Comparison of ENCODE assay signal across 20 mouse cellular contexts in the genomic region with DNA sequence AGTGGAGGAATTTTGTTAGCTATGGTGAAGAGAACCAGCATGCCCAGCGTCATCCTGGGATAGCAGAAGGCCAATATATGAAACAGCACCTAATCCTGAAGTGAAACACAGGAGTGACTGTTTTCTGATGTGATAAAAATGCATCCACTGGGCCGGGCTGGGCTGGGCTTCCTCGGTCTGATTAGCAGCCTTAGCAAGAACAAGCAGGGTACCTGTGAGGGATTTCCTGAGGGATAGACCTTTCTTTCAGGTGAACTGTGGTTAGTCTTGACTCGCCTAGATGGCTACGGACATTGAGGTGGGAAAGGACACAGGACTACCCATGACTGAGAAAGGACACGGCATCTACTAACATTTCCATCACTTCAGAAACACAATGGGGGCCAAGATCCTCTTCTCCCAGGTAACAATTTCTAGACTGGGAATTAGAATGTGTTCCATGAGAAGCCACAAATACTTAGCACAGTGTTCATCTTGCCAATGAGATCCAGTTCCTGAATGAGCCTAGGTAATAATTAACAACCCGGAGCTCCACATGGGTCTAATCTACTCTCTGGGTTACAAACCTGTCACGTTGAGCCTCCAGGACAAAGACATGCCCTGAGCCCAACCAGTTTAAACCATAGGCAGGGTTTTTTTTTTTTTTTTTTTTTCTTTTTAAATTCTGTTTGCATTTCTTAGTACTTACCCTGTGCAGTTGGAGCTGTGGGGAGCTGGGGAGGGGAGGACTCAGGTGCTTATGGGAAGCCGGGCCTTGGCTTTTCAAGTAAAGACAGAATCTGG. TPM values are rescaled to one million over a fixed set of nuclear protein-coding genes. Genes with fewer than 3 reads are reported as not detected.
DNase-seq lines count a peak whose midpoint lies in the region; ATAC-seq and TF ChIP-seq lines count a peak whose summit lies in the region.
"Had no signal": no experiment of that assay in that cellular context is flagged by ENCODE, and none has a peak within 500 bp of the region (broad histone marks: within the 10 kb centered on the region; RNA-seq: fewer than 3 reads in every experiment).

No protein-coding gene starts in this region.

- TF ChIP-seq EP300 in heart, postnatal 0 days (IDR thresholded peaks at IDR 0.05; ENCODE audit: low read depth), result no peak
- TF ChIP-seq EP300 in liver, postnatal 0 days (IDR thresholded peaks at IDR 0.05; ENCODE audit: low read depth), result no peak

- H3K36me3 ChIP-seq in heart, postnatal 0 days (replicated peaks; ENCODE audit: control insufficient read depth, insufficient read depth, low read length), result no peaks in the 10 kb centered on the region
- H3K36me3 ChIP-seq in intestine, embryonic 15.5 days, result no peaks in the 10 kb centered on the region
- H3K36me3 ChIP-seq in kidney, embryonic 15.5 days, result no peaks in the 10 kb centered on the region
- H3K36me3 ChIP-seq in liver, postnatal 0 days (replicated peaks; ENCODE audit: insufficient read depth, low read length), result no peaks in the 10 kb centered on the region
- H3K36me3 ChIP-seq: forebrain, embryonic 15.5 days; limb, embryonic 15.5 days; midbrain, embryonic 15.5 days; neural tube, embryonic 12.5 days had no signal

- H3K4me3 ChIP-seq in heart, postnatal 0 days (ENCODE audit: low read depth, low read length), result no peak overlapping the region
- no peak overlapping the region for H3K4me3 ChIP-seq in intestine, embryonic 15.5 days (replicated peaks)
- H3K4me3 ChIP-seq in kidney, embryonic 15.5 days (replicated peaks), result no peak overlapping the region
- no peak overlapping the region for H3K4me3 ChIP-seq in liver, postnatal 0 days (ENCODE audit: low read depth, low read length)
- H3K4me3 ChIP-seq: forebrain, embryonic 15.5 days; limb, embryonic 15.5 days; midbrain, embryonic 15.5 days; neural tube, embryonic 12.5 days had no signal

- ATAC-seq in heart, postnatal 0 days (ENCODE audit: insufficient read depth, low read depth), result 0 out of 2 replicates have a peak, but pooled peaks have one; percentile 20
- ATAC-seq in intestine, embryonic 15.5 days, result peak; percentile 94
- ATAC-seq in kidney, embryonic 15.5 days (replicated peaks; ENCODE audit: low FRiP score), result peak; percentile 91
- peak; percentile 73; the same call in 1 of the 2 replicates for ATAC-seq in liver, postnatal 0 days
- ATAC-seq: forebrain, embryonic 15.5 days; midbrain, embryonic 15.5 days had no signal

- TF ChIP-seq CTCF in heart, postnatal 0 days (IDR thresholded peaks at IDR 0.05; ENCODE audit: low read depth), result no peak
- no peak for TF ChIP-seq CTCF in liver, postnatal 0 days (IDR thresholded peaks at IDR 0.05; ENCODE audit: low read depth)

- H3K4me2 ChIP-seq in heart, postnatal 0 days (ENCODE audit: low read depth, low read length), result no peak overlapping the region
- H3K4me2 ChIP-seq in intestine, embryonic 15.5 days (replicated peaks), result no peak overlapping the region
- H3K4me2 ChIP-seq in kidney, embryonic 15.5 days, result no peak overlapping the region
- no peak overlapping the region for H3K4me2 ChIP-seq in liver, postnatal 0 days (ENCODE audit: low read depth, low read length)
- H3K4me2 ChIP-seq: forebrain, embryonic 15.5 days; limb, embryonic 15.5 days; midbrain, embryonic 15.5 days; neural tube, embryonic 12.5 days had no signal

- 72% methylated on average over 9 of the region's 9 CpGs for WGBS in heart, postnatal 0 days
- 59% methylated on average over 9 of the region's 9 CpGs for WGBS in intestine, embryonic 15.5 days
- 58% methylated on average over 9 of the region's 9 CpGs for WGBS in kidney, embryonic 15.5 days
- 67% methylated on average over 9 of the region's 9 CpGs for WGBS in liver, postnatal 0 days (ENCODE audit: insufficient replicate concordance)

- no peak for DNase-seq in heart, postnatal 0 days (ENCODE audit: low spot score)
- DNase-seq in heart, adult 18-20 months, result no peak
- DNase-seq in liver, postnatal 0 days, result no peak
- no peak for DNase-seq in right cerebral cortex, postnatal 25 days
- DNase-seq in adrenal gland, postnatal 10 days, result no peak
- no peak for DNase-seq in frontal cortex, postnatal 10 days (ENCODE audit: low spot score in 2 of 2)
- DNase-seq: adrenal gland, postnatal 36 days; B cell, adult 2 months; heart, postnatal 14 days; retina, postnatal 1 day; thymus, postnatal 25 days had no signal

- H3K9ac ChIP-seq in heart, postnatal 0 days (replicated peaks; ENCODE audit: low read depth, low read length), result no peak overlapping the region
- H3K9ac ChIP-seq in intestine, embryonic 15.5 days, result no peak overlapping the region
- no peak overlapping the region for H3K9ac ChIP-seq in kidney, embryonic 15.5 days
- H3K9ac ChIP-seq in liver, postnatal 0 days (replicated peaks), result no peak overlapping the region
- H3K9ac ChIP-seq: forebrain, embryonic 15.5 days; limb, embryonic 15.5 days; midbrain, embryonic 15.5 days; neural tube, embryonic 12.5 days had no signal

- no peaks in the 10 kb centered on the region for H3K4me1 ChIP-seq in heart, postnatal 0 days (ENCODE audit: control insufficient read depth, insufficient read depth)
- H3K4me1 ChIP-seq in intestine, embryonic 15.5 days (replicated peaks), result peaks cover 13% of the 10 kb centered on the region
- peaks cover 24% of the 10 kb centered on the region for H3K4me1 ChIP-seq in kidney, embryonic 15.5 days
- no peaks in the 10 kb centered on the region for H3K4me1 ChIP-seq in liver, postnatal 0 days (ENCODE audit: insufficient read depth)
- H3K4me1 ChIP-seq: forebrain, embryonic 15.5 days; limb, embryonic 15.5 days; midbrain, embryonic 15.5 days; neural tube, embryonic 12.5 days had no signal

- H3K27me3 ChIP-seq in heart, postnatal 0 days (ENCODE audit: control insufficient read depth, insufficient read depth, low read length), result no peaks in the 10 kb centered on the region
- H3K27me3 ChIP-seq in intestine, embryonic 15.5 days (replicated peaks), result no peaks in the 10 kb centered on the region
- H3K27me3 ChIP-seq in kidney, embryonic 15.5 days, result no peaks in the 10 kb centered on the region
- no peaks in the 10 kb centered on the region for H3K27me3 ChIP-seq in liver, postnatal 0 days (ENCODE audit: insufficient read depth, low read length)
- H3K27me3 ChIP-seq: forebrain, embryonic 15.5 days; limb, embryonic 15.5 days; midbrain, embryonic 15.5 days; neural tube, embryonic 12.5 days had no signal

- no peaks in the 10 kb centered on the region for H3K9me3 ChIP-seq in heart, postnatal 0 days (replicated peaks; ENCODE audit: control insufficient read depth, low read length)
- no peaks in the 10 kb centered on the region for H3K9me3 ChIP-seq in intestine, embryonic 15.5 days
- no peaks in the 10 kb centered on the region for H3K9me3 ChIP-seq in kidney, embryonic 15.5 days (replicated peaks)
- H3K9me3 ChIP-seq in liver, postnatal 0 days (ENCODE audit: low read length), result no peaks in the 10 kb centered on the region
- H3K9me3 ChIP-seq: forebrain, embryonic 15.5 days; limb, embryonic 15.5 days; midbrain, embryonic 15.5 days; neural tube, embryonic 12.5 days had no signal

- no peak overlapping the region for H3K27ac ChIP-seq in heart, postnatal 0 days (ENCODE audit: low read depth)
- peak overlapping the region; percentile 70 for H3K27ac ChIP-seq in intestine, embryonic 15.5 days
- peak overlapping the region; percentile 87 for H3K27ac ChIP-seq in kidney, embryonic 15.5 days
- no peak overlapping the region for H3K27ac ChIP-seq in liver, postnatal 0 days (ENCODE audit: low read depth)
- H3K27ac ChIP-seq: forebrain, embryonic 15.5 days; limb, embryonic 15.5 days; midbrain, embryonic 15.5 days; neural tube, embryonic 12.5 days had no signal

RNA-seq across cellular contexts. Expression of gene Lamb1, which starts 8.7 kb away (rescaled TPM):
- 189 TPM in 2 replicates for total RNA-seq in heart, postnatal 0 days (2014; rRNA removed; ENCODE audit: low replicate concordance)
- polyA plus RNA-seq in heart, postnatal 0 days (2015; fragmentation: Nextera tagmentation; extraction: Ambion mirVana), result 53.2 and 60.8 TPM in 2 replicates
- total RNA-seq in heart, adult 18-20 months (2021), result 10 to 100 TPM; 49.0 to 56.0 TPM
- 73.5 and 81.3 TPM in 2 replicates for polyA plus RNA-seq in intestine, embryonic 15.5 days (2015; fragmentation: Nextera tagmentation; extraction: Ambion mirVana)
- 134 and 144 TPM in 2 replicates for polyA plus RNA-seq in kidney, embryonic 15.5 days (2015; fragmentation: Nextera tagmentation; extraction: Ambion mirVana)
- 3.1 and 3.3 TPM in 2 replicates for polyA plus RNA-seq in liver, postnatal 0 days (2015; fragmentation: Nextera tagmentation; extraction: Ambion mirVana)
- total RNA-seq in adrenal gland, postnatal 10 days (2021), result 100 to 1,000 TPM; 147 to 165 TPM

RNA-seq across cellular contexts. Expression of gene Gm6993, which starts 15.7 kb away (rescaled TPM):
- total RNA-seq in heart, postnatal 0 days (2014; rRNA removed; ENCODE audit: low replicate concordance), result not detected in 2 replicates
- polyA plus RNA-seq in heart, postnatal 0 days (2015; fragmentation: Nextera tagmentation; extraction: Ambion mirVana), result not detected in 2 replicates
- not detected for total RNA-seq in heart, adult 18-20 months (2021)
- polyA plus RNA-seq in intestine, embryonic 15.5 days (2015; fragmentation: Nextera tagmentation; extraction: Ambion mirVana), result not detected in 2 replicates
- polyA plus RNA-seq in kidney, embryonic 15.5 days (2015; fragmentation: Nextera tagmentation; extraction: Ambion mirVana), result not detected in 2 replicates
- polyA plus RNA-seq in liver, postnatal 0 days (2015; fragmentation: Nextera tagmentation; extraction: Ambion mirVana), result not detected in 2 replicates
- not detected for total RNA-seq in adrenal gland, postnatal 10 days (2021)
- total RNA-seq: adrenal gland, postnatal 36 days; common myeloid progenitor, adult 5-6 weeks; ES-E14; gastrocnemius, postnatal 4 days; heart, postnatal 14 days had no signal
- polyA plus RNA-seq: forebrain, embryonic 15.5 days; limb, embryonic 15.5 days; midbrain, embryonic 15.5 days; neural tube, embryonic 12.5 days had no signal

Comparison
In these comparisons a context has a peak if more than half of its experiments do, and no peak if none do; other contexts are left out.
1. ATAC-seq: peak in every context shown above with its lines; median percentile 94 in intestine, embryonic 15.5 days; 91 in kidney, embryonic 15.5 days; 73 in liver, postnatal 0 days; 20 in heart, postnatal 0 days.
2. H3K27ac ChIP-seq: peak in intestine, embryonic 15.5 days (single experiment) and kidney, embryonic 15.5 days (single experiment); none in heart, postnatal 0 days (single experiment) and liver, postnatal 0 days (single experiment).
3. RNA of gene Lamb1, which starts 8.7 kb away (polyA plus RNA-seq): 134 to 144 TPM in kidney, embryonic 15.5 days, 73.5 to 81.3 TPM in intestine, embryonic 15.5 days and 53.2 to 60.8 TPM in heart, postnatal 0 days; 3.1 to 3.3 TPM in liver, postnatal 0 days; every median in the first group is over 10 times any median in the second.